28 mouse cellular contexts compared by ENCODE assay signal in the genomic region with DNA sequence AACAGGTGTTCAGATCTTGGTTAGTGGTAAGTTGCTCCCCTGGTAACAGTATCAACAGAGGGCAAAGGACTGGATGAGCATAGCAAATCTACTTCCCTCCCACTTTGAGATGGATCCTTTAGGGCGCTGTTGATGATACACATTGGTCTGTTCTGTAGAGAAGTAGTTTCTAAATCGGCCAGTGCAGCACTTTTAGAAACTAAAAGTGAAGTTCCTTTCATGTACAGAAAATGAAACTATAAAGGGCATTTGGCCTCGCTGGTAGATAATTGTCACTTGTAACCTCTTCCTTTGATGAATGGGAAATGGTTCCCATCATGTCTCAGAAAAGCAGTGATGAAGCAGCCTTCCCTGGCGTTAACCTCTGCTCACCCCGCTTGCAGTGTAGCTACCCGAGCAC.
DNase-seq lines count a peak whose midpoint lies in the region; ATAC-seq lines count a peak whose summit lies in the region.
"Had no signal": no experiment of that assay in that cellular context is flagged by ENCODE, and none has a peak within 500 bp of the region (broad histone marks: within the 10 kb centered on the region; RNA-seq: fewer than 3 reads in every experiment).

No protein-coding gene starts in this region.

- no peak overlapping the region for H3K4me2 ChIP-seq in embryonic facial prominence, embryonic 11.5 days (ENCODE audit: low read depth, low read length)
- no peak overlapping the region for H3K4me2 ChIP-seq in forebrain, embryonic 13.5 days
- H3K4me2 ChIP-seq: embryonic facial prominence, embryonic 15.5 days; heart, embryonic 15.5 days; liver, embryonic 15.5 days; midbrain, embryonic 15.5 days had no signal

- no peaks in the 10 kb centered on the region for H3K9me3 ChIP-seq in embryonic facial prominence, embryonic 11.5 days (replicated peaks; ENCODE audit: control insufficient read depth, low read length)
- H3K9me3 ChIP-seq in embryonic facial prominence, embryonic 10.5 days = no peaks in the 10 kb centered on the region
- no peaks in the 10 kb centered on the region for H3K9me3 ChIP-seq in forebrain, embryonic 13.5 days (replicated peaks)
- H3K9me3 ChIP-seq: embryonic facial prominence, embryonic 15.5 days; heart, embryonic 10.5 days; heart, embryonic 15.5 days; liver, embryonic 15.5 days; midbrain, embryonic 15.5 days had no signal

- H3K36me3 ChIP-seq in embryonic facial prominence, embryonic 11.5 days (replicated peaks; ENCODE audit: control insufficient read depth, insufficient read depth, low read depth, low read length) = no peaks in the 10 kb centered on the region
- H3K36me3 ChIP-seq in embryonic facial prominence, embryonic 10.5 days (replicated peaks) = no peaks in the 10 kb centered on the region
- H3K36me3 ChIP-seq in forebrain, embryonic 13.5 days (ENCODE audit: poor library complexity, severe bottlenecking) = no peaks in the 10 kb centered on the region
- H3K36me3 ChIP-seq: embryonic facial prominence, embryonic 15.5 days; heart, embryonic 10.5 days; heart, embryonic 15.5 days; liver, embryonic 15.5 days; midbrain, embryonic 15.5 days had no signal

- peak; percentile 6 for DNase-seq in embryonic facial prominence, embryonic 11.5 days (ENCODE audit: low spot score)
- no peak for DNase-seq in embryonic facial prominence, embryonic 10.5 days (ENCODE audit: low spot score)
- no peak for DNase-seq in embryo, embryonic 11 days
- DNase-seq: adrenal gland, postnatal 10 days; cerebellum, adult 11 months; cerebellum, adult 9-11 months; gastrocnemius, postnatal 14 days; heart, adult 11 months; kidney, adult 9 months; kidney, postnatal 10 days; layer of hippocampus, adult 9-11 months; liver; lung, postnatal 4 days; right cerebral cortex, postnatal 25 days; spleen, adult 18-20 months had no signal

- 55% methylated on average over 6 of the region's 6 CpGs for WGBS in embryonic facial prominence, embryonic 11.5 days
- WGBS in embryonic facial prominence, embryonic 10.5 days = 57% methylated on average over 6 of the region's 6 CpGs
- WGBS in forebrain, embryonic 13.5 days = 69% methylated on average over 6 of the region's 6 CpGs

- no peak overlapping the region for H3K9ac ChIP-seq in embryonic facial prominence, embryonic 11.5 days (replicated peaks; ENCODE audit: low read length)
- no peak overlapping the region for H3K9ac ChIP-seq in forebrain, embryonic 13.5 days
- H3K9ac ChIP-seq: embryonic facial prominence, embryonic 15.5 days; heart, embryonic 15.5 days; liver, embryonic 15.5 days; midbrain, embryonic 15.5 days had no signal

- no peak overlapping the region for H3K27ac ChIP-seq in embryonic facial prominence, embryonic 11.5 days (replicated peaks; ENCODE audit: low read depth, low read length)
- no peak overlapping the region for H3K27ac ChIP-seq in embryonic facial prominence, embryonic 10.5 days (replicated peaks)
- no peak overlapping the region for H3K27ac ChIP-seq in forebrain, embryonic 13.5 days
- H3K27ac ChIP-seq: embryonic facial prominence, embryonic 15.5 days; heart, embryonic 10.5 days; heart, embryonic 15.5 days; liver, embryonic 15.5 days; midbrain, embryonic 15.5 days had no signal

- no peak for ATAC-seq in embryonic facial prominence, embryonic 11.5 days (replicated peaks; ENCODE audit: insufficient number of reproducible peaks, low FRiP score, low TSS enrichment, low read depth)
- ATAC-seq in CD4-positive, CD25-positive, alpha-beta regulatory T cell, adult 4 months = peak; percentile 82
- ATAC-seq in inflammation-experienced regulatory T-cells, adult 6 months = peak; percentile 90
- ATAC-seq in forebrain, embryonic 13.5 days = no peak
- ATAC-seq in erythroid progenitor cell, adult 5-6 weeks (replicated peaks; ENCODE audit: low FRiP score, poor library complexity, severe bottlenecking) = no peak
- ATAC-seq: forebrain, embryonic 14.5 days; hindbrain, embryonic 16.5 days; intestine, embryonic 16.5 days; midbrain, embryonic 15.5 days had no signal

- no peaks in the 10 kb centered on the region for H3K27me3 ChIP-seq in embryonic facial prominence, embryonic 11.5 days (ENCODE audit: control insufficient read depth, insufficient read depth, low read length)
- H3K27me3 ChIP-seq in embryonic facial prominence, embryonic 10.5 days (replicated peaks; ENCODE audit: low read depth, poor library complexity, severe bottlenecking) = no peaks in the 10 kb centered on the region
- no peaks in the 10 kb centered on the region for H3K27me3 ChIP-seq in forebrain, embryonic 13.5 days
- H3K27me3 ChIP-seq: CH12.LX; embryonic facial prominence, embryonic 15.5 days; heart, embryonic 15.5 days; liver, embryonic 15.5 days; midbrain, embryonic 15.5 days had no signal

- H3K4me1 ChIP-seq in embryonic facial prominence, embryonic 11.5 days (ENCODE audit: control insufficient read depth, insufficient read depth, low read length) = no peaks in the 10 kb centered on the region
- peaks cover 9% of the 10 kb centered on the region; the same call in 1 of the 2 replicates for H3K4me1 ChIP-seq in embryonic facial prominence, embryonic 10.5 days
- H3K4me1 ChIP-seq in forebrain, embryonic 13.5 days = 0 out of 2 replicates have a peak, but pooled peaks cover 4% of the 10 kb centered on the region
- H3K4me1 ChIP-seq: embryonic facial prominence, embryonic 15.5 days; heart, embryonic 10.5 days; heart, embryonic 15.5 days; liver, embryonic 15.5 days had no signal

- H3K4me3 ChIP-seq in embryonic facial prominence, embryonic 11.5 days (ENCODE audit: low read depth, low read length) = no peak overlapping the region
- no peak overlapping the region for H3K4me3 ChIP-seq in embryonic facial prominence, embryonic 10.5 days
- H3K4me3 ChIP-seq in forebrain, embryonic 13.5 days = no peak overlapping the region
- H3K4me3 ChIP-seq: embryonic facial prominence, embryonic 15.5 days; heart, embryonic 10.5 days; heart, embryonic 15.5 days; liver, embryonic 15.5 days; midbrain, embryonic 15.5 days had no signal

Comparison
In these comparisons a context has a peak if more than half of its experiments do, and no peak if none do; other contexts are left out.
1. ATAC-seq: peak in CD4-positive, CD25-positive, alpha-beta regulatory T cell, adult 4 months (single experiment) and inflammation-experienced regulatory T-cells, adult 6 months (single experiment); none in embryonic facial prominence, embryonic 11.5 days (single experiment), forebrain, embryonic 13.5 days (single experiment) and erythroid progenitor cell, adult 5-6 weeks (single experiment).